Mouse (Mus musculus) intestine, postnatal 0 days (tissue): ENCODE data around the gene Syn3. TPM values are rescaled to one million over a fixed set of nuclear protein-coding genes. Genes with fewer than 3 reads are reported as not detected.

ENCODE experiments used
- ATAC-seq: fragments of 200-750 bp; cut with Nextera tagmentation; 2 replicates; pipeline ENCODE4 v1.8.0; 2017; ENCODE audit warnings: mild to moderate bottlenecking, moderate TSS enrichment, moderate library complexity
- H3K27ac ChIP-seq: fragments of 300-500 bp; sonication (generic); 2 replicates; pipeline ENCODE4 v1.5.1; 2014; ENCODE audit warnings: mild to moderate bottlenecking, low read depth, low read length, moderate library complexity
- H3K27me3 ChIP-seq: fragments of 300-500 bp; sonication (generic); replicated peaks from 2 replicates; pipeline ENCODE4 v1.6.1; 2014; ENCODE audit warnings: low read length, mixed read lengths; ENCODE audit not compliant: control insufficient read depth, insufficient read depth
- H3K36me3 ChIP-seq: fragments of 300-500 bp; sonication (generic); 2 replicates; pipeline ENCODE4 v1.6.1; 2014; ENCODE audit warnings: mild to moderate bottlenecking, moderate library complexity; ENCODE audit not compliant: control insufficient read depth, insufficient read depth
- H3K4me1 ChIP-seq: fragments of 300-500 bp; sonication (generic); replicated peaks from 2 replicates; pipeline ENCODE4 v1.6.1; 2014; ENCODE audit warnings: antibody characterized with exemption, low read length, mixed read lengths; ENCODE audit not compliant: control insufficient read depth, insufficient read depth
- H3K4me2 ChIP-seq: fragments of 300-500 bp; sonication (generic); replicated peaks from 2 replicates; pipeline ENCODE4 v1.6.1; 2014; ENCODE audit warnings: low read depth, mild to moderate bottlenecking, moderate library complexity
- H3K4me3 ChIP-seq: fragments of 300-500 bp; sonication (generic); 2 replicates; pipeline ENCODE4 v1.5.1; 2014; ENCODE audit warnings: low read depth, low read length
- H3K9ac ChIP-seq: fragments of 300-500 bp; sonication (generic); 2 replicates; pipeline ENCODE4 v1.6.1; 2014; ENCODE audit warnings: mild to moderate bottlenecking, low read depth, low read length
- H3K9me3 ChIP-seq: fragments of 300-500 bp; sonication (generic); 2 replicates; pipeline ENCODE4 v1.6.1; 2016; ENCODE audit warnings: mixed run types; ENCODE audit not compliant: control insufficient read depth
- CTCF ChIP-seq: sonication (generic); IDR thresholded peaks from 2 replicates; pipeline ENCODE4 v1.5.1; 2016; ENCODE audit warnings: low read depth, mild to moderate bottlenecking, control low read depth, antibody characterized with exemption, moderate library complexity
- WGBS: fragments of 180-500 bp; shearing (Covaris S2); extraction: QIAGEN DNeasy Blood & Tissue Kit; methylation state at CpG from one replicate; pipeline ENCODE4 v1.1.7; 2014; 5-methylcytosine and 5-hydroxymethylcytosine counted together
- polyA plus RNA-seq: library from polyadenylated mRNA; unstranded; fragments of >200 nt; fragmentation: Nextera tagmentation; extraction: Ambion mirVana; gene quantifications from 2 replicates; pipeline ENCODE4 v1.2.1, GENCODE M21; 2015

Syn3 gene
- polyA plus RNA-seq, 1 experiment from 2014 or later = 1.1 TPM

DNA sequence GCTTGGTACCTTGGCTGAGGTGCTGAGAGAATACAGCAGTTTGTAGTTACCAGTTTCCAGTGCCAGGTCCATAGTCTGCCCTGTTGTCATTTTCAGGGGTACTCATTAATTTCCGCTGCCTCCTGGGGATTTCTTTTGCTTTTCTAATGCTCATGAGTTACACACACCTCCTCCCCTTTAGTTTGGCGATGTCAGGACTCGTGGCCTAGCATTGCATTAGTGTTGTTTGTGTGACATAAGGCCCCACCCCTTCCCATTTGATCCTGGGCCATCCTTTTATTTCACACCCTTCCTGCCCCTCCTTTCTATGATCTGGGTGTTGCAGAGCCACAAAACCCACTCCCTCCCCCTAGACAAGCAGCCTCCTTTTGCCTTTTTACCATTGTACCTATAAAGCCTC lies 334.6 kb downstream of the Syn3 start:
- WGBS = 57% methylated on average over 3 of the region's 3 CpGs
- no peak overlapping the region for H3K27ac ChIP-seq
- no peak for TF ChIP-seq CTCF

DNA sequence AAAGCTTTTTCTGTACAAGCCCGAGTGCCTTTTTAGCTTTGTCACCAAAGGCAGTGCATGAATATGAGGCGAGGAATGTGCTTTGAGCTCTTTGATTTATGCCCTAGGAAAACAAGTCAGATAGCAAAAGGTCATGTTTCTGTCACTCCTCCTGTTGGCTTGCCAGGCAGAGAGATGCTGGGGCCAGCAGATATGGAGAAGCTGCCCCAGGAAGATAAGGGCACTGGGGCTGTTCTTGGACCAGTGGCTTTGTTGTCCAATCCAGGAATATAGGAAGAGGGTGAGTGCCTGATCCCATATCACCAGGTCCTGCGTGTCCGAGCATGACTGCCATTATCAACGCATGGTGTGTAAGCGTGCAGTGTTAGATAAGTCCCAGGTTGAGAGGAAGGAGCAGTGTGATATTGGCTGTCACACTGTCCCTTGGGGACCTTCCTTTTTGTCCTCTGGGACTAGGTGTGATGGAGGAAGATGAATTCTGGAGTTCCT lies 336.9 kb downstream of the Syn3 start:
- H3K9ac ChIP-seq = no peak overlapping the region
- no peaks in the 10 kb centered on the region for H3K4me1 ChIP-seq
- H3K36me3 ChIP-seq = no peaks in the 10 kb centered on the region
- no peaks in the 10 kb centered on the region for H3K9me3 ChIP-seq
- H3K27me3 ChIP-seq = no peaks in the 10 kb centered on the region
- ATAC-seq = no peak
- no peak overlapping the region for H3K27ac ChIP-seq
- 46% methylated on average over 6 of the region's 6 CpGs for WGBS
- no peak for TF ChIP-seq CTCF
- H3K4me3 ChIP-seq = no peak overlapping the region
- H3K4me2 ChIP-seq = no peak overlapping the region

More for the DNA sequence above, 334.6 kb downstream of the Syn3 start:
- H3K9ac ChIP-seq = no peak overlapping the region
- H3K4me3 ChIP-seq = no peak overlapping the region
- H3K4me2 ChIP-seq = no peak overlapping the region
- no peak for ATAC-seq
- H3K9me3 ChIP-seq = no peaks in the 10 kb centered on the region
- H3K36me3 ChIP-seq = no peaks in the 10 kb centered on the region
- H3K27me3 ChIP-seq = no peaks in the 10 kb centered on the region
- H3K4me1 ChIP-seq = no peaks in the 10 kb centered on the region

DNA sequence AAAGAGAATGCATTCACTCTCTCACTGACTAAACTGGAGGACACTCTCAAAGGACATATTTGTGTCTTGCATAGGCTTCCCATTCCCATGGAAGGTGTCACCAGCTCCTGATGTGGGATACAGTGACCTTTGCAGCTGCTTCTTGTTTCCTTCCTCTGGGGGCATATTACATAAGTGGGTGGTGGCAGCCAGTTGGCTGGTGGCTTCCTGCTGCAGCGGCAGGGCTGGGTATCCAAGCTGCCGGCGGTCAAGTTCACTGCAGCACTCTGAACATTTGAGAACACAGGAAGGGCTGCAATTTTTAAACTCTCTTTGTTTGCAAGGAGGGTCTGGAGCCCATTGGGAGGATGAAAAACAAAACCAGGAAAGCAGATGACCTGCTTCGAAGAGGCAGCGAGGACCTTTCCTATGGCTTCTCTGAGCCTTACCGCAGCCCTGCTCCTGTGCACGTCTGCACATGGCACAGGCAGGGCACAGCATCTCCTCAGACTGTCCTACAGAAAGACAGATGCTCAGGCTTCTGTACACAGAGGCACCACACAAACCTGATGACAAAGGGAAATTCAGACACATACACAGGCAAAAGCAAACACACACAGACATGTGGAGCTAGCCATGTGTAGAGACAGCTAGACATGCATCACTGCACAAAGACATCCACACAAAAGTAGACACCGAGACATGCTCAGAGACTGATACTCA lies 340.3 kb downstream of the Syn3 start:
- TF ChIP-seq CTCF = no peak
- 79% methylated on average over 8 of the region's 8 CpGs for WGBS
- no peak overlapping the region for H3K4me2 ChIP-seq
- no peak overlapping the region for H3K9ac ChIP-seq
- no peak overlapping the region for H3K4me3 ChIP-seq
- H3K36me3 ChIP-seq = no peaks in the 10 kb centered on the region
- no peak for ATAC-seq
- no peaks in the 10 kb centered on the region for H3K9me3 ChIP-seq
- no peak overlapping the region for H3K27ac ChIP-seq
- H3K4me1 ChIP-seq = no peaks in the 10 kb centered on the region
- H3K27me3 ChIP-seq = no peaks in the 10 kb centered on the region

DNA sequence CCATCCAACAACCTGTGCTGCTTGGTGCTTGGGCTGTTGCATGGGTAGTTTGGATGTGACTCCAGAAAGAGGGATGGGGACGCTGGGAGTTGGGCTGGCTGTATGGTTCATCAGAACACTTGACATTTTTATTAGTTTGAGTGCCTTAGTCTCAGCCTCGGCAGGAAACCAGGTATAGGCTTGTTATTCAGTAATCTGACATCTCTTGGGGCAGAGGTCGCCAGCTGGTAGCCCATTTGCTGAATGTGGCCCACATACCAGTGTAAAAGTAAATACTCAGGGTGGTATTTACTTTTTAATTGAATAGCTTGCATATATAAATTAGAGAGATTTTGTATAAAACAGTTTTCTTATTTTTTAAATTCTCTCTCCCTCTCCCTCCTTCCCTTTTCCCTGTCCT lies 343.4 kb downstream of the Syn3 start:
- WGBS = 41% methylated on average over 3 of the region's 3 CpGs
- Histone ChIP-seq H3K27me3 (no peaks in the 10 kb centered on the region), H3K4me2 (no peak overlapping the region), H3K9ac (no peak overlapping the region), H3K36me3 (no peaks in the 10 kb centered on the region), H3K27ac (no peak overlapping the region), H3K9me3 (no peaks in the 10 kb centered on the region), H3K4me3 (no peak overlapping the region), H3K4me1 (no peaks in the 10 kb centered on the region; the same call in 1 of the 2 replicates)
- no peak for ATAC-seq
- TF ChIP-seq CTCF = no peak

DNA sequence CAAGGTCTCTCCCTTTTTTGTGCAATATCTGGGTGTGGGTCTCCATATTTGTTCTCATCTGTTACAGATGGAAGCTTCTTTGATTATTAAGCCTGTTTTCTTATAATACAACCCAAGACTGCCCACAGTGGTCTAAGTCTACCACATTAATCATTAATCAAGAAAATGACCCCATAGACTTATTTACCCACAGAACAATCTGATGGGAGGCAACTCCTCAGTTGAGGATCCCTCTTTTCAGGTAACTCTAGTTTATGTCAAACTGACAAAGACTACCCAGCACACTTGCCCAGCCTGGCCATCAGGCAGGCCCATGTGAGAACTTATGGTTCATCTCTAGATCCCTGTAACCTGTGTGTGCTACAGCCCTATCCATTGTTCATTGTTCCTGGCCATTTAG lies 345.5 kb downstream of the Syn3 start:
- Histone ChIP-seq H3K4me2 (no peak overlapping the region), H3K27me3 (no peaks in the 10 kb centered on the region), H3K9ac (no peak overlapping the region), H3K36me3 (no peaks in the 10 kb centered on the region), H3K4me3 (no peak overlapping the region), H3K4me1 (no peaks in the 10 kb centered on the region; the same call in 1 of the 2 replicates), H3K9me3 (no peaks in the 10 kb centered on the region), H3K27ac (no peak overlapping the region)
- no peak for ATAC-seq
- TF ChIP-seq CTCF = no peak

DNA sequence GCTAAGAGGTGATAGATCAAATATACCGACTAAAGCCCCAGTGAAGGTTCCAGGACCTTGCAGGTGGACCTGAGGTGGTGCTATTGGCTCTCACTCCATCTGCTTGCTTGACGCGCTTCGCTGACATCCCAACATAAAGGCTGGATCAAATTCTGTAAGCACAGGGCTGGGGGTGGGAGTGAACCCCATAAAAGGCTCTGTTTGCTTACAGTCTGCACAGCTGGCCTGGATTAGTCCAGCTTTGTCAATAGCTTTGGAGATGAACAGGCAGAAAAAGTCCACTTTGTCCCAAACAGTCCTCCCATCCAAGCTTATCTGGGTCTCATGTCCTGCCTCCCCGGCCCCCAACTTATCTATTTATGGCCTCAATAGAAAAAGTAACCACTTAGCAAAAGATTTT lies 347.3 kb downstream of the Syn3 start:
- H3K4me2 ChIP-seq = no peak overlapping the region
- no peak overlapping the region for H3K4me3 ChIP-seq
- WGBS = 41% methylated on average over 5 of the region's 5 CpGs
- no peak overlapping the region for H3K9ac ChIP-seq
- no peaks in the 10 kb centered on the region for H3K27me3 ChIP-seq
- no peaks in the 10 kb centered on the region; the same call in 1 of the 2 replicates for H3K4me1 ChIP-seq
- no peaks in the 10 kb centered on the region for H3K36me3 ChIP-seq
- no peak overlapping the region for H3K27ac ChIP-seq
- TF ChIP-seq CTCF = no peak
- H3K9me3 ChIP-seq = no peaks in the 10 kb centered on the region
- ATAC-seq = no peak; the same call in 1 of the 2 replicates
